Mouse (Mus musculus) spleen, postnatal 10 days (tissue): ENCODE measurements around the gene Zfp367.

ENCODE experiments used
- DNase-seq, 2 experiments: peaks; one replicate each; pipeline ENCODE4 v3.0.0; 2021 to 2022; ENCODE audit warnings: low spot score in 2 of 2

The Zfp367 gene

GRCm38 (mm10) chr13:64154651-64155050, 1.6 kb upstream of the Zfp367 start:
- no peak for DNase-seq

DNA sequence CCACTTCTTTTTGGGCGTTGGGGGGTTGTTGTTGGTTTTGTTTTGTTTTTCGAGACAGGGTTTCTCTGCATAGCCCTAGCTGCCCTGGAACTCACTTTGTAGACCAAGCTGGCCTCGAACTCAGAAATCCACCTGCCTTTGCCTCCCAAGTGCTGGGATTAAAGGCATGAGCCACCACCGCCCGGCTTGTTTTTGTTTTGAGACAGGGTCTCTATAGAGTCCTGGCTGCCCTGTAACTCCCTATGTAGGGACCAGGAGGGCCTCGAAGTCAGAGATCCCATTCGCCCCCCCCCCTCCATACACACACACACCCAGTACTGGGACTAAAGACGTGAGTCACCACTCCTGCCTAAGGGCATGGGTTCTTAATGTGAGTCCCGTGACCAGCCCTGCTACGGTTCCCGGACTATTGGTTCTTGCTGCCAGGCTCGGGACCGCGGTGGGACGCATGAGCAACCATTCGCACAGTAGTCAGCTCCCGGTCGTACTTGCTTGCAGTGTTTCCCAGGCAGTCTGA, 807 bp upstream of the Zfp367 start:
- peak; percentile 33 to 53 for DNase-seq

DNA sequence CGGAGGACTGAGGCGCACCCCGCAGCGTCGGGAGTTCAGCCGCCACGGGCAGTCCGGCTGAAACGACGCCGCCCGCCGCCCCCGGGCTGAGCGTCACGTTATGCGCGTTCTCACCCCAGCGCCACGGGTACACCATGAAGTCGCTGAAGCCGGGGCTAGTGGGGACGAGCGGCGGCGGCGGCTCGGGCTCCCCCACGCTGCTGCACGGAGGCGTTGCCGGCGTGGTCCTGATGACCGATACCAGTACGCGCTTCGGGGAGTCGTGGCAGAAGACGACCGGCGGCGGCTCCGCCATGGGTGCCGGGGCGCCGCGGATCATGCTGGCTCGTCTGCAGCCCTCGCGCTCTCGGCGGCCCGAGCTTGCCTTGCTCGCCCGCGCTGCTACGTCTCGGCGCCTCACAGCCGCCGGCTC, 325 bp downstream of the Zfp367 start:
- DNase-seq, result peak in 1 of 2 experiments; percentile 61

GRCm38 (mm10) chr13:64152241-64152669, 747 bp downstream of the Zfp367 start:
- DNase-seq, result peak; percentile 89 to 93

- DNase-seq, result no peak
Observed at GRCm38 (mm10) chr13:64150121-64150520, 2.9 kb downstream of the Zfp367 start.

DNA sequence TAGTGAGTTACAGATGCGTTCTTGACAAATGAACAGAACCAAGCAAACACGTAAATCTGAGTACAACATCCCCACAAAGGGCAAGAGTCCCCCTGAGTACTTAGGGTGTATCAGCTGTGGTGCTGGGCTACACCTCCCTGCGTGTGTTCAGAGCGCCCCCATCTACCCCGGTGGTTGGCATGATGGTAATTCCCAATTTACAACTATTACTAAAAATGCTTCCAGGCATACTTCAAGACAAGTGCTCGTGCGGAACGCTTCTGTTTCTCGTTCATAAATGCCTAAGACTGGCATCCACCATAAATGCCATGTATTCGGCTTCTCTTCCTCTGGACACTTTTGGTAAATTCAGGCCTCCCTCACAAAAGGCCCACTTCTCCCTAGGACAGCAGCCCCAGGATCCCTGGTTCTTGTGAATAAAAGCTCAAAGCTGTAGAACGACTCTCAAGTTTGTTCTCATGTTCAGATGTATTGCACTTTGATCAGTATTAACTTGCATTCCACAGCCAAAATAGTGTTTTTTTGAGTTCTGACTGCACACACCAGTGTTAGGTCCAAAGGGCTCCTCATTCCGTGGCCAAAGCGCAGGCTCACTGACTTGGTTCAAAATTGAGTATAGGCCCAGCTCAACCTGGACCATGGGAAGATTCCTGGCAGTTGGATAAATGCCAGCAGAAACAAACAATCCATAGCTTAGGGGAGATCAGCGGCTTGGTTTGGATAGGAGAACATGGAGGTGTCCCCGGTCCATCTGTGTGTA, 23.2 kb downstream of the Zfp367 start:
- DNase-seq, result peak; percentile 24 to 57

- peak; percentile 40 to 73 for DNase-seq
Observed at GRCm38 (mm10) chr13:64128858-64129615, 24.0 kb downstream of the Zfp367 start, which contains the start of gene Slc35d2. Gene Slc35d2 (minus strand): TSS chr13:64129368.

DNA sequence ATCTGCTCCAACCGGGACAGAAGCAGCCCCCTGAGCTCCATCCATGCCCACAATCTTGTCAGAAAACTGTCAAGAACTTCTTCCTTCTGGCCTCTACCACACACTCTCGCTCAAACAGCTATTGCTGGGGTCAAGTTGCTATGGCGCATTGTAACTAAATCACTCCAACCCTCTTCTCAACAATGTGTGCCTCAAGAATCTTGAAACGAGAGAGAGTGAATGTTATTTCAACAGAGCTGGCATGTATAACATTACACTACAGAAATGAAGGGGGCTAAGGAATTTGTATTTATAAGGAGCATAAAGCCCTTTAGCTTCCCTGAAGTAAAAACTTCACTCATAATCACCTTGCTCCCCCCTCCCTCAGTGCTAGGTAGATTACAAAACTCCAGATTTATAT, 26.7 kb downstream of the Zfp367 start:
- DNase-seq, result no peak

GRCm38 (mm10) chr13:64124886-64125285, 28.1 kb downstream of the Zfp367 start:
- DNase-seq, result no peak

DNA sequence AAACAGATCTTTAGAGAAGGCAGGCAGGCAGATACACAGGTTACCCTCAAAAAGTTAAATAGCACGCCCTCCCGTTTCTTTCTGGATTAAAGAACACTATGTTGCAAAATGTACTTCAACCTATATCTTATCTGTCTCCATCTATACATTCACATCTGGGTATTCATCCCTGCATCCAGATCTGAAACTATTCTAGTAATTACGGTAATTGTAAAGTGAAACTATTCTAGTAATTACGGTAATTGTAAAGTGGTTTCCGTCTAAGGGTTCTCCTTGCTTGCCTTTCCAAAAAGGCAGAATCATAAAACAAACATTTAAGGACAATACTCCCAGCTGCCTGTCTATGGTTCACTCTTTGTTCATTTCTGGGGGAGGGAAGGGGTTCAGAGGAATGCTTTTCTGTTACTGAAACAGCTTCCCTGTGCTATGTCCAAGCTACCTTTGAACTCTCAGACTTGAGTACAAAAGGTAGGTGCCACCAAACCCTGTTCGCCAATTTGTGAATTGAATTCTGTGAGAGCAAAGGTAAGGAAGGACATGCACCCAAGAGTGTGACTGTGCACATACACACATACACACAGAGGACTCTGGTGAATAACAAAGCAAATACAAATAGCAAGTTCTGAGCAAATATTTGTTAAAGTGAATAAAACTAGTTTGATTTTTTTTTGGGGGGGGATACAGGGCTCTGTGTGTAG, 29.4 kb downstream of the Zfp367 start:
- no peak for DNase-seq

- DNase-seq, result no peak
Observed at GRCm38 (mm10) chr13:64120760-64121159, 32.2 kb downstream of the Zfp367 start.

DNA sequence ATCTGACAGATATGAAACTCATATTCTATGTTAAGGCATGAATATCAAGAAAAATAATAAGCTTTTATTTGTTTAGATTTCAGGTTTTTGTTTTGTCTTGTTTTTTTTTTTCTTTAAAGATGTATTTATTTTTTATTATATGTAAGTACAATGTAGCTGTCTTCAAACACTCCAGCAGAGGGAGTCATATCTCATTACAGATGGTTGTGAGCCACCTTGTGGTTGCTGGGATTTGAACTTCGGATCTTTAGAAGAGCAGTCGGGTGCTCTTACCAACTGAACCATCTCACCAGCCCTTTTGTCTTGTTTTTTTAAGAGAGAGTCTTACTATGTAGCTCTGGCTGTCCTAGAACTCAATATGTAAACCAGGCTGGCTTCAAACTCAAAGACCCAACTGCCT, 35.6 kb downstream of the Zfp367 start:
- DNase-seq, result no peak

- no peak for DNase-seq
Observed at GRCm38 (mm10) chr13:64110421-64110820, 42.6 kb downstream of the Zfp367 start.

GRCm38 (mm10) chr13:64108381-64108850, 44.6 kb downstream of the Zfp367 start:
- no peak for DNase-seq

DNA sequence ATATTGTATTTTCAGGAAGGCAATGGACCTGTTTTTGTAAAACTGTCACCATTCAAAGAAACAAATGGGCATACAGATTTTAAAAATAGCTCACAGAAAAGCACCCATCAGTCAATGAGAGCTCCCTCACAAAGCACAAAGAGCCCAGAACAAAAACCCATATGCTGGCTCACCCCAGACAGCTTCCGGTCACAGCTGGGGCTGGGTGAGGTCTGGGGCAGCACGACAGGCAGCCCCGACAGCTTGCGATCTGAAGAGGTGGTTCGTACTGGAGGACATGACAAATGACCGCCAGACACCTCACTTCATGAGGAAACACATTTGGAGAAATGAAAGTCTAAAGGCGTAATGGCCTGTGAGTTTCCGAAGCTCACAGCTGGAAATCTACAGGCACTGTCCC, 45.5 kb downstream of the Zfp367 start:
- no peak for DNase-seq

- no peak for DNase-seq
Observed at GRCm38 (mm10) chr13:64107105-64107504, 45.9 kb downstream of the Zfp367 start.

DNA sequence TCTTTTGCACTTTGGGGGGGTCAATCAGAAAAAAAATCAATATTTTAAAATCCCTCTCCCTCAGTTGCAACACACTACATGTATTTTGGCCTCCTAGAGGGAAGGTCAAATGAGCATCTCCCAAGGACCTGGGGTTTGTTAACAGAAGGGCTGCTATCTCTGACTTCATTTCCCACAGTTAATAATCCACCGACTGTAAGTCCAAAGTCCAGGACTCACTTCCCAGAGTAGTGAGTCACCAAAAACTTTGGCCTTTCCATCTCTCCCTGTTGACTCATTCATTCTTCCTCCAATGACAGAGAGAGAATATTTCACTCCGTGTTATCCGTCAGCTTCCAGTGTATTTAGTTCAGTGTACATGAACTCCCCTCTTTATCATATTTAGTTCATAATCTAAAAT, 47.3 kb downstream of the Zfp367 start:
- DNase-seq, result no peak

DNA sequence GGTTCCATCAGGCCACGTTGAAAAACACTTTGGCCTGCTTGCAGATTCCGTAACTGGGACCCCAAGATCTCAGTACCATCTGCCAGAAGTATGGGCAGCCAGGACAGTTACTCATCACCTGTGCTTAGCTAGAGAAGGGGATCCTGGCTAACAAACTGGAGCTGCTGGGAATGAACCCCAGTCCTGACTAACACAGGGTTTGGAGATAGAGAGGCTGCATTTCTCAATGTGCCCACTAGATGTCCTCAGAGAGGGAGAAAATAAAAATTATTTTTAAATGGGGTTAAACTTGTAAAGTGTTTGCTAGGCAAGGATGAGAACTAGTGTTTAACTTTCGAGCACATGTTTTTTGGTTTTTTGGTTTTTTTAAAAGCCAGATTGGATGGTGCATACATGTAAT, 52.8 kb downstream of the Zfp367 start:
- DNase-seq, result peak; percentile 28 to 56

GRCm38 (mm10) chr13:64098992-64099391, 54.0 kb downstream of the Zfp367 start:
- peak; percentile 21 to 64 for DNase-seq

DNA sequence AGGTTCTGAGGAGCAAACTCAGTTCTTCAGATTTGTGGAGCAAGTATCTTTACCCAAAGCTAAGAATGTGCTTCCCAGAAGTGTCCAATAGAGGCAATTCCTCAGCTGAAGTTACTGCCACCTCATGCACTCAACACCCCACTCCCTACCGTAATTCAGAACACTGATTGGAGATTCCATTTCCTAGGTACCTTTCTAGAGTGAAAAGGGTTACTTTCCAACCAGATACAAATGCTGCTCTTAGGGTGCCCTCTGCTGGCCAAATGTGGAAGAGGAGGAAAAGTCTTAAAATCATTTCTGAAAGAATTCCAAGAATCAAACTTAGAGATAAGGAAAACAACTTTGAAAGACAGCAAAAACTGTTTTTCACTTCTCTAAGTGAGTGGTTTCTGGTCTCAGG, 59.7 kb downstream of the Zfp367 start:
- DNase-seq, result peak; percentile 32 to 73

- DNase-seq, result no peak
Observed at GRCm38 (mm10) chr13:64092752-64093151, 60.2 kb downstream of the Zfp367 start.

GRCm38 (mm10) chr13:64092141-64092540, 60.9 kb downstream of the Zfp367 start:
- DNase-seq, result no peak
